Mouse (Mus musculus) embryonic facial prominence, embryonic 10.5 days (tissue): ENCODE data around the gene Shank2. TPM values are rescaled to one million over a fixed set of nuclear protein-coding genes. Genes with fewer than 3 reads are reported as not detected.

Experiments used
- DNase-seq: peaks from one replicate; pipeline ENCODE4 v3.0.0-alpha.2; 2017; ENCODE audit warnings: low spot score
- H3K27ac ChIP-seq: fragments of 300-500 bp; sonication (generic); replicated peaks from 2 replicates; pipeline ENCODE4 v1.5.1; 2016; ENCODE audit warnings: mild to moderate bottlenecking
- H3K27me3 ChIP-seq: fragments of 300-500 bp; sonication (generic); replicated peaks from 2 replicates; pipeline ENCODE4 v1.6.1; 2016; ENCODE audit warnings: low read depth, mild to moderate bottlenecking; ENCODE audit not compliant: poor library complexity, severe bottlenecking
- H3K36me3 ChIP-seq: fragments of 300-500 bp; sonication (generic); replicated peaks from 2 replicates; pipeline ENCODE4 v1.6.1; 2016; ENCODE audit warnings: mild to moderate bottlenecking, moderate library complexity
- H3K4me1 ChIP-seq: fragments of 300-500 bp; sonication (generic); 2 replicates; pipeline ENCODE4 v1.6.1; 2016
- H3K4me3 ChIP-seq: fragments of 300-500 bp; sonication (generic); 2 replicates; pipeline ENCODE4 v1.5.1; 2016; ENCODE audit warnings: mild to moderate bottlenecking, moderate library complexity
- H3K9me3 ChIP-seq: fragments of 300-500 bp; sonication (generic); 2 replicates; pipeline ENCODE4 v1.6.1; 2016; ENCODE audit warnings: mild to moderate bottlenecking
- WGBS: fragments of 180-500 bp; shearing (Covaris S2); methylation state at CpG from one replicate; pipeline ENCODE4 v1.1.7; 2016; 5-methylcytosine and 5-hydroxymethylcytosine counted together
- polyA plus RNA-seq: library from polyadenylated mRNA; unstranded; fragments of >200 nt; fragmentation: Nextera tagmentation; extraction: Ambion mirVana; gene quantifications from 2 replicates; pipeline ENCODE4 v1.2.1, GENCODE M21; 2016

Shank2 gene
- polyA plus RNA-seq, 1 experiment from 2014 or later, result 0.75 TPM

DNA sequence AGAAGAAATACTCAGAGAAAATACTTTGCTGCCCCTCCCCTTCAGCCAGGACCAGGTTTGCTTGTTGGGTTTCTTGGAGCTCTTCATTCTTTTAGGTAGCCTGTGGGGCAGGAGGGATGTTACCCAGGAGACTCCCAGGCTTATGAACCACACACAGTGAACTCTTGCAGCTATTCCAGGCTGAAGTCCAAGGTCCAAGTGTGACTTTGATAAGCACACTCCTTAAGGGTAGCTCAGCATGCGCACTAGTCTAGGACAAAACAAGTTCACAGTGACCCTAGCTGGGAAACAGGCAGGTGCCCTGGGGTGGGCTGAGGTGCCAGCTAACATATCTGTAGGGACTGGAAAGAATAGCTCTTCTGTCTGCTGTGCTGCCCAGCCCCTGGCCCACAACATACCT is 117.8 kb downstream of the Shank2 start:
- no peak overlapping the region for H3K27ac ChIP-seq
- no peak for DNase-seq
- no peaks in the 10 kb centered on the region for H3K36me3 ChIP-seq
- no peaks in the 10 kb centered on the region for H3K9me3 ChIP-seq
- 95% methylated on average over 1 of the region's 1 CpGs for WGBS
- H3K27me3 ChIP-seq, result no peaks in the 10 kb centered on the region
- no peaks in the 10 kb centered on the region; the same call in 1 of the 2 replicates for H3K4me1 ChIP-seq
- no peak overlapping the region for H3K4me3 ChIP-seq

DNA sequence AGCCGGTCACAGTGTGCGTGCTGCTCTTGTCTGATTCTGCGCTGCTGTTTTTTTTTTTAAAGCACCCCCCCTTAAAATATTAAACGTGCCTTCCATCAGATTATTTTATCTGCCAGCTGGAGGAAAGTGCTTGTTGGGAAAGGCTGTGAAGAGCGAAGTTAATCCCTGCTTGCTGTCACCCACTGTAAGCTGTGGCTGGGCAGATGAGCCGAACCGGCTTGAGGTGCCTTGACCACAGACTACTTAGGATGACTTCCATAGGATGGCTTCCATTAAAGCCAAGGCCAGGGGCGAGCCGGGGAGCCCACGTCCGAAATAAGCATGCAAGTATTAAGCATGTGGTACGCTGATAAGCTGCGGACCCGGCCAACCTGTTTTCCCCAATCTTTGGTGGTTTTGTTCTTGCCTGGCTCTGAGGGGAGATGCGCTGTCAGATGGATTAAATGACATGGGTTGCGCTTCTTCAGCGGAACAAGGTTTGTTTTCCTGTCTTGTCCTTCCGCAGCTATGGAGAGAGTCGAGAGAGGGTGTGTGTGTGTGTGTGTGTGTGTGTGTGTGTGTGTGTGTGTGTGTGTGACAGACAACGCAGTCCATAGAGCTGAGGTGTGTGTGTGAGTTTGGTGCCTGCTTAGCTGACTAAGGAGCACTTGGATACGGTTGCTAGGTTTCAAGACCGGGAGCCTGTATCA is 131.1 kb downstream of the Shank2 start:
- no peak overlapping the region for H3K4me3 ChIP-seq
- no peaks in the 10 kb centered on the region for H3K27me3 ChIP-seq
- H3K27ac ChIP-seq, result no peak overlapping the region
- 80% methylated on average over 22 of the region's 22 CpGs for WGBS
- H3K36me3 ChIP-seq, result no peaks in the 10 kb centered on the region
- no peak for DNase-seq
- no peaks in the 10 kb centered on the region for H3K9me3 ChIP-seq
- peaks cover 2% of the 10 kb centered on the region; the same call in 1 of the 2 replicates for H3K4me1 ChIP-seq

DNA sequence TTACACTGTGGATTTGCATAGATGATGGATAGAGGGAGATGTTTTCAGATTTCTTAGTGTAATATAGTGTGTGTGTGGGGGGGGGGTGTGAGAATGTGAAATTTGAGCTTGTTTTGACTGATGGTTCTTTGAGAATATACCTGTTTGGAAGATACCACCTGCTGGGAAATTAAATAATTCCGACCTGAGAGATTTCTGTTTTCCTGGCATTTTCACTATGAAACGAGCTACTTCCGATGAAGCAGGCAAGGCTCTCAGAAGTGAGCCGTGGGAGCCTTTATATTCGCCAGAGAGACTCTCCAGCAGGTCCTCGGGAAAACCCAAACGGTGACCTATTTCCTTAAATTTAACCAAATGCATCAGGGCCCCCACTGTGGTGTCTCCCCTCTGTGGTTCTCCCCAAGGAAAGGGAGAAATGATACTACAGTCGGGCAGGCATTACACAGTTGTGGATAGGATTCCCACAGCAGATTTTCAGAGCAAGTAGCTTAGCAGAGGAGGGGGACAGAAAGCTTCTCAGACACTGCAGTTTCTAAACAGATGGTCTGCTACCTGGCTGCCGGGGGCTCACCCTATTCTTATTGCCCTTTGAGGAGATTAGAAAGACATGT is 131.8 kb downstream of the Shank2 start:
- no peaks in the 10 kb centered on the region for H3K9me3 ChIP-seq
- H3K27ac ChIP-seq, result no peak overlapping the region
- no peak overlapping the region for H3K4me3 ChIP-seq
- WGBS, result 80% methylated on average over 9 of the region's 9 CpGs
- no peak for DNase-seq
- H3K36me3 ChIP-seq, result no peaks in the 10 kb centered on the region
- H3K27me3 ChIP-seq, result no peaks in the 10 kb centered on the region
- peaks cover 2% of the 10 kb centered on the region; the same call in 1 of the 2 replicates for H3K4me1 ChIP-seq

DNA sequence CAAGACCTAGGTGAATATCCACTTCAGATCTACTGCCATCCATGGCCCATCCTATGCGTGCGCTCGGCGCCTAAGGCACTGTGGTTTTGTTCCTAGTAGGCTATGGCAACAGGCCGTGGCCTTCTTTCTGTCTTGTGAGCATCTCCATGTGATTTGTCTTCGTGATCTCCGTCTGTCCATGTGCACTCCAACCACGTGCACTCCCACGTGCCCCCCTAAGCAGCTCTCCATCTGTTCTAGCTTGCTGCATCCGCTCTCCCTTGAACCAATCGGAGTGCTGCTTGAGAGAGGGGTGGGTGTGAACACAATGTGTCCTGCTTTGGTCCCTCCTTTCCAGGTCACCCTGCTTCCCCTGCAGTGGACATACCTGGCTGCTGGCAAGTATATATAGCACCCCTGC is 133.0 kb downstream of the Shank2 start:
- Histone ChIP-seq H3K9me3 (no peaks in the 10 kb centered on the region), H3K27ac (no peak overlapping the region), H3K27me3 (no peaks in the 10 kb centered on the region), H3K4me1 (no peaks in the 10 kb centered on the region; the same call in 1 of the 2 replicates), H3K4me3 (no peak overlapping the region), H3K36me3 (no peaks in the 10 kb centered on the region)
- DNase-seq, result no peak
- 92% methylated on average over 11 of the region's 11 CpGs for WGBS

DNA sequence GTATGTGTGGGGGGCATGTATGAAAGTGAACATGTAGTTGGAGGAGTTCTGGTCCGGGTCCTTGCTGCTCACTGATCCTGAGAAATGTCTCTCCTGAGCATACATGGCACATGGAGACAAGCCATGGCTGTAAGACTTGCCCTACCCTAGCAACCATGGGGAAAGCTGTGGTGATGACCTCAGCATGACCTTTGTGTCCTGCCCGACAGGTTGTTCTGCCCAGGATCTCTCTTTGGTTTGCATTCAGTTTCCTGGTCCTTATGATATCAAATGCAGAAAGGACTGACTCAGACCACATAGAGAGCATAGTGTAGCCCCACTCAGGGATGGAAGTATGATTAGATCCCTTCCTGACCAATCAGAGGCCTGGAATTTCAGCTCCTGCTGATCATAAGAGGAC is 136.1 kb downstream of the Shank2 start:
- H3K4me1 ChIP-seq, result no peaks in the 10 kb centered on the region; the same call in 1 of the 2 replicates
- no peaks in the 10 kb centered on the region for H3K36me3 ChIP-seq
- H3K27ac ChIP-seq, result no peak overlapping the region
- H3K4me3 ChIP-seq, result no peak overlapping the region
- no peak for DNase-seq
- no peaks in the 10 kb centered on the region for H3K27me3 ChIP-seq
- WGBS, result 74% methylated on average over 2 of the region's 2 CpGs
- H3K9me3 ChIP-seq, result no peaks in the 10 kb centered on the region

DNA sequence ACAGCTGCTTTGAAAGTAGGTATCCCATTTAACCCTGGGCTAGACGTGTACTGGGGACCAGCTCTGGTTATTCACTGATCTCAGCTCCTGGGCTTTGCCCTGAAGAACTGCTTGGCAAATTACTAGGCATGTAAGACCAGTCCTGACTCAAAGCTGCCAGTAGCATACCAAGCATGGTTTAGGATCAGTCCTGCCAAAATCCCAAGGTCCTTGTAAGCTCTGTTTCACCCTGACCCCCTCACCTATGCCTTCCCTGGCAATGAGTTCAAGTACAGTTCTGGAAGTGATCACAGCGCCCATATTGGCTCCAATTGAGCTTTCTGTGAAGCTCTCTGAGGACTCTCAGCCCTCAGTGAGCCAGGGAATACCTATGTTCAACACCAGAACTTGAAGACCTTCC is 136.7 kb downstream of the Shank2 start:
- H3K9me3 ChIP-seq, result no peaks in the 10 kb centered on the region
- DNase-seq, result no peak
- no peak overlapping the region for H3K4me3 ChIP-seq
- H3K4me1 ChIP-seq, result no peaks in the 10 kb centered on the region; the same call in 1 of the 2 replicates
- no peaks in the 10 kb centered on the region for H3K36me3 ChIP-seq
- 65% methylated on average over 2 of the region's 2 CpGs for WGBS
- H3K27ac ChIP-seq, result no peak overlapping the region
- no peaks in the 10 kb centered on the region for H3K27me3 ChIP-seq

DNA sequence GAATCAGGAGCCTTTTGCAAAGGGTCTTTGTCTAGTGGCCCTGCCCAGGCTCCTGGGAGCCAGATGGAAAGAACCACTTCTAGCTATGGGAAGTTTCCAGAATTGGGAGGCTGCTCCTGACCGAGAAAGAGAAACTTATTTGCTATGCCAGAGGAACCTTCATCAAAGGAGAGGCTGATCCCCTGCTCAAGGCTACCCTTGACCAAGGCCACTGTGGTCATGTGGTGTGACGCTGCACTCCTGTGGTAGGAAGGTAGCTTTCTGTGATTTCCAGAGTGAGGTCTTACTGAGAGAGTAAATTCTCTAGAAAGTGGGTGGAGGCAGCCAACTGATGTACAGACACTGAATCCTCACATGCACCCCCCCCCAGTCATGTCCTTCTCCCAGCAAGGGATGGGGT is 138.0 kb downstream of the Shank2 start:
- Histone ChIP-seq H3K27ac (no peak overlapping the region), H3K4me3 (no peak overlapping the region), H3K36me3 (no peaks in the 10 kb centered on the region), H3K9me3 (no peaks in the 10 kb centered on the region), H3K27me3 (no peaks in the 10 kb centered on the region), H3K4me1 (no peaks in the 10 kb centered on the region)
- WGBS, result 79% methylated on average over 2 of the region's 2 CpGs
- DNase-seq, result no peak

DNA sequence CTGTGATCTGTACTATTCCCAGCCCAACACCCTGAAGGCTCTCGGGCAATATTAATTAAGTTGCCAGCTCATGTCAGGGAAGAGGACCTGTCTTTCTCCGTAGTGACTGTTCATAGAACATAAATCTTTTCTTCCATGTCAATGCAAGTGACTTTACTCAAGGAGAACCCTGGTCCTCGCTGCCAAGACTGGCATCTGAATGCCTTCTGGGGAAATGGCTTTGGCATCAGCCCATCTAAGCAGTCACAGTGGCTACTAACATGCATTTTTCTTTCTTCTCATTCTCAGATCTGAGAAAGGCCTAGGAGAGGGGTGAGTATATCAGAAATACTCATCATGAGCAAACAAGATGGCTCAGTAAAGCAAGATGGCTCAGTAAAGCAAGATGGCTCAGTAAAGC is 138.7 kb downstream of the Shank2 start:
- no peaks in the 10 kb centered on the region for H3K9me3 ChIP-seq

DNA sequence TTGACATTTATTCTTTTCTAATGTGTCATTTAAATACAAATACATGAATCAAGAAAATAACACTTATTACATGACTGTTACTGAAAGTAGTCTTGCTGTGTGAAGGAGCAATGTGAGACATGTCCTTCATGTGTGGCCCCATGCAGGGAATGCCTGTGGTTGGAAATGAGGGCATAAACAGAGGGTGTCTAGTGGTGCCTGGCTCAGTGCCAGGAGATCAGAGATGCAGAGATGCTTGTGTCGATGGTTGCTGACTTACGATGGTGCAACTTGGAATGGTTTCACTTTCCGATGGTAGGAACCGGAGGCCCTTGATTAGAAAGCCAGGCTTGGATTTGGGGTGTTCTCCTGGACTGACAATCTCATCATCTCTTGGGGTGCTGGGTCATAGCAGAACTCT is 140.3 kb downstream of the Shank2 start:
- Histone ChIP-seq H3K9me3 (no peaks in the 10 kb centered on the region), H3K4me1 (no peaks in the 10 kb centered on the region), H3K27ac (no peak overlapping the region), H3K36me3 (no peaks in the 10 kb centered on the region), H3K27me3 (no peaks in the 10 kb centered on the region), H3K4me3 (no peak overlapping the region)
- WGBS, result 97% methylated on average over 4 of the region's 4 CpGs
- DNase-seq, result no peak

More for the DNA sequence above, 138.7 kb downstream of the Shank2 start:
- Histone ChIP-seq H3K4me3 (no peak overlapping the region), H3K4me1 (no peaks in the 10 kb centered on the region), H3K36me3 (no peaks in the 10 kb centered on the region), H3K27ac (no peak overlapping the region), H3K27me3 (no peaks in the 10 kb centered on the region)
- no peak for DNase-seq
- 81% methylated on average over 3 of the region's 3 CpGs for WGBS

DNA sequence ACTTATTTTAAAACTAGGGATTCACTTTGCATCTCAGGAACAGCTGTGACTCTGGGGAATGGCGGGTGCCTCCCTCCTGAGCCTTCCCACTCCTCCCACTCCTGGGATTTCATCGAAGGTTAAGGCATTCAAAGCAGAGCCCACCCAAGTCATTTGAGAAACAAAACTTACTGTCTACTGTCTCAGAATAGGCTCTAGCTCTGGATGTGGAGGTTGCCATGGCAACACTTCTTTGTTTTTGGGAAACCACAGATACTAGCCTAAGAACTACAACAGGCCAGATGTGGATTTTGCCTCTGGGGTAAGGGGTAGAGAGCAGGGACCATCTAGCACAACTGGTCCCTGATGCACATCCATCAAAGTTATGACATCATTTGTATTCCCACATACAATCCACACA is 142.2 kb downstream of the Shank2 start:
- no peak overlapping the region for H3K27ac ChIP-seq
- no peak for DNase-seq
- H3K9me3 ChIP-seq, result no peaks in the 10 kb centered on the region
- no peaks in the 10 kb centered on the region for H3K36me3 ChIP-seq
- no peak overlapping the region for H3K4me3 ChIP-seq
- WGBS, result 66% methylated on average over 2 of the region's 2 CpGs
- H3K4me1 ChIP-seq, result 0 out of 2 replicates have a peak, but pooled peaks cover 5% of the 10 kb centered on the region
- H3K27me3 ChIP-seq, result no peaks in the 10 kb centered on the region

DNA sequence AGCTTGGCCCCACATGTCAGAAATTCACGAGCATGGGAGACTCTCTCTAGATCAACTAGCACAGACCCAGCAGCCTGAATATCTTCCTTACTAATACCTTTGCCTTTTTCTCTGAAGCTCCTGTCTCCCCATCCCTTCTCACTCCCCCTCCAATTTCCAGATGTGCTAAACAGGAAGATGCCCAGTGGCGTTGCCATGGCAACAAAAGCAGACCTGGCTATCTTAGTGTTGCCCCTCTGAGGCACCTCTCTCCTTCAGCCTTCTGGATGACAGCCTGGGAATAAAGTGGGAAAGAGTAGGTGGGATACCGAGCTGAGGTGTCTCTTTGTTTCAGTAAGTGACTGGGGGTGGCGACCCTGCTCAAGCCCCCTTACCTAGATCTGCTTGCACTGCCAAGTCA is 146.4 kb downstream of the Shank2 start:
- Histone ChIP-seq H3K4me3 (no peak overlapping the region), H3K27me3 (no peaks in the 10 kb centered on the region), H3K9me3 (no peaks in the 10 kb centered on the region), H3K36me3 (no peaks in the 10 kb centered on the region), H3K4me1 (0 out of 2 replicates have a peak, but pooled peaks cover 8% of the 10 kb centered on the region), H3K27ac (no peak overlapping the region)
- peak; percentile 21 for DNase-seq
- 83% methylated on average over 4 of the region's 4 CpGs for WGBS

DNA sequence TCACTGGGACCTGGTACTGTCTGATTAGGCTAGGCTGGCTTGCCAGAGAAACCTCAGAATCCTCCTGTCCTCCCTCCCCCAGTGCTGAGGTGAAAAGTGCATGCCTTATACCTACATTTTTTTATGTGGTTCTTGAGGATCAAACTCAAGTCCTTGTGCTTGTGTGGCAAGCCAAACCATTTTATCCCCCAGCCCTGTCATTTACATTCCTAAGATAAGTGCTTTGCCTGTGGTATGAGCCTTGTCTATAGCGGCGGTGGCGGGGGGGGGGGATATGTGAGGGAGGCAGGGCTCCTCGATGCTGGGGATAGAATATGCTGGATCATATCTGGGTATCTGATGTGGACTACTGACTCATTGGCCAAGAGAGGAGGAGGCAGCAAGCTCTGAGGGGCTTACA is 151.4 kb downstream of the Shank2 start:
- H3K9me3 ChIP-seq, result no peaks in the 10 kb centered on the region
- WGBS, result 74% methylated on average over 4 of the region's 4 CpGs
- peak; percentile 24 for DNase-seq

DNA sequence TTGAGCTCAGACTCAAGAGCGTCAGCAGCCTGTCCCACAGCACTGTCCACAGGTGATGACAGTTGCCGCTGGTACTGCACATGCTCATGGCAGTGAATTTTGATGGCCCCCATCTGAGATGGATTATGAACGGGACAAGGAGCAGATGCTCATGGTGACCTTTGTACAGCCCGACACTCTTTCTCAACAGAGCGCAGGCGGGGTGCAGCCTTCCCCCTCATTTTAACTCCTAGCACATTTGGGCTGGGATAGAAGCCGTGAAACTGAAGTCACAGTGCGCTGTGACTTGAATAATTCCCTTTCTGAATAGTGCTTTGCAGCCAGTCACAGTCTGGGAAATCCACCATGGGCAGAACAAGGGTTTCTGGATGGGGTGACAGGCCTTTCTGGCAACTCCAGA is 152.0 kb downstream of the Shank2 start:
- DNase-seq, result no peak
- Histone ChIP-seq H3K27me3 (no peaks in the 10 kb centered on the region), H3K36me3 (no peaks in the 10 kb centered on the region), H3K4me3 (no peak overlapping the region), H3K4me1 (peaks cover 12% of the 10 kb centered on the region), H3K27ac (no peak overlapping the region), H3K9me3 (no peaks in the 10 kb centered on the region)
- 64% methylated on average over 8 of the region's 8 CpGs for WGBS

More for the DNA sequence above, 151.4 kb downstream of the Shank2 start:
- Histone ChIP-seq H3K4me3 (no peak overlapping the region), H3K4me1 (peaks cover 15% of the 10 kb centered on the region), H3K36me3 (no peaks in the 10 kb centered on the region), H3K27ac (no peak overlapping the region), H3K27me3 (no peaks in the 10 kb centered on the region)
